Mouse (Mus musculus) neural tube, embryonic 12.5 days (tissue): ENCODE results near the gene Tmem198. TPM values are rescaled to one million over a fixed set of nuclear protein-coding genes. Genes with fewer than 3 reads are reported as not detected.

ENCODE experiments used
- ATAC-seq: fragments of 200-750 bp; cut with Nextera tagmentation; 2 replicates; pipeline ENCODE4 v1.8.0; 2017; ENCODE audit warnings: low read depth, mild to moderate bottlenecking, moderate TSS enrichment, moderate library complexity; ENCODE audit not compliant: low FRiP score
- H3K27ac ChIP-seq: fragments of 300-500 bp; sonication (generic); 2 replicates; pipeline ENCODE4 v1.5.1; 2016
- H3K27me3 ChIP-seq: fragments of 300-500 bp; sonication (generic); replicated peaks from 2 replicates; pipeline ENCODE4 v1.6.1; 2016; ENCODE audit warnings: mild to moderate bottlenecking
- H3K36me3 ChIP-seq: fragments of 300-500 bp; sonication (generic); 2 replicates; pipeline ENCODE4 v1.6.1; 2016; ENCODE audit warnings: mild to moderate bottlenecking
- H3K4me1 ChIP-seq: fragments of 300-500 bp; sonication (generic); 2 replicates; pipeline ENCODE4 v1.6.1; 2016
- H3K4me2 ChIP-seq: fragments of 300-500 bp; sonication (generic); replicated peaks from 2 replicates; pipeline ENCODE4 v1.6.1; 2016; ENCODE audit warnings: mild to moderate bottlenecking
- H3K4me3 ChIP-seq: fragments of 300-500 bp; sonication (generic); 2 replicates; pipeline ENCODE4 v1.5.1; 2016
- H3K9ac ChIP-seq: fragments of 300-500 bp; sonication (generic); 2 replicates; pipeline ENCODE4 v1.6.1; 2016; ENCODE audit warnings: mild to moderate bottlenecking
- H3K9me3 ChIP-seq: fragments of 300-500 bp; sonication (generic); 2 replicates; pipeline ENCODE4 v1.6.1; 2016; ENCODE audit warnings: mild to moderate bottlenecking
- WGBS: fragments of 180-500 bp; shearing (Covaris S2); methylation state at CpG from one replicate; pipeline ENCODE4 v1.1.7; 2016; 5-methylcytosine and 5-hydroxymethylcytosine counted together
- polyA plus RNA-seq: library from polyadenylated mRNA; unstranded; fragments of >200 nt; fragmentation: Nextera tagmentation; extraction: Ambion mirVana; gene quantifications from 2 replicates; pipeline ENCODE4 v1.2.1, GENCODE M21; 2016

Tmem198 gene
- polyA plus RNA-seq, result 28.9 and 30.4 TPM in 2 replicates

- H3K9me3 ChIP-seq, result no peaks in the 10 kb centered on the region
- H3K4me2 ChIP-seq, result peak within 1 kb of the TSS; percentile 93
- WGBS, result under 1% methylated on average over 71 of the region's 76 CpGs
- H3K27ac ChIP-seq, result peak within 1 kb of the TSS; percentile 69
- ATAC-seq, result peak; percentile 90
- H3K9ac ChIP-seq, result peak within 1 kb of the TSS; percentile 80
- peaks cover 36% of the 10 kb centered on the region for H3K4me1 ChIP-seq
- H3K36me3 ChIP-seq, result peaks cover 34% of the 10 kb centered on the region
- peak within 1 kb of the TSS; percentile 84 for H3K4me3 ChIP-seq
- peaks cover 17% of the 10 kb centered on the region for H3K27me3 ChIP-seq
These were observed at the start of gene Tmem198, which contains the start of gene Chpf for GRCm38 (mm10) chr1:75478916-75479634. Tmem198 (plus strand) TSS chr1:75479532. Chpf (minus strand) TSS chr1:75479307.

- H3K9me3 ChIP-seq, result no peaks in the 10 kb centered on the region
- no peak within 1 kb of the TSS for H3K27ac ChIP-seq
- peaks cover 24% of the 10 kb centered on the region for H3K4me1 ChIP-seq
- H3K36me3 ChIP-seq, result peaks cover 8% of the 10 kb centered on the region
- no peaks in the 10 kb centered on the region for H3K27me3 ChIP-seq
- peak within 1 kb of the TSS; percentile 74 for H3K4me2 ChIP-seq
- peak; percentile 84 for ATAC-seq
- 6% methylated on average over 28 of the region's 28 CpGs for WGBS
- H3K4me3 ChIP-seq, result peak within 1 kb of the TSS; percentile 57
- peak within 1 kb of the TSS; percentile 62 for H3K9ac ChIP-seq
These were observed 43.6 kb upstream of the Tmem198 start, which contains the start of gene Gmppa for GRCm38 (mm10) chr1:75435475-75436328. Gmppa (plus strand) TSS chr1:75435930.

GRCm38 (mm10) chr1:75438782-75439181 is 40.5 kb upstream of the Tmem198 start:
- H3K4me1 ChIP-seq, result peaks cover 42% of the 10 kb centered on the region
- H3K27me3 ChIP-seq, result no peaks in the 10 kb centered on the region
- 81% methylated on average over 8 of the region's 9 CpGs for whole genome bisulfite sequencing
- no peak overlapping the region for H3K9ac ChIP-seq
- no peaks in the 10 kb centered on the region for H3K9me3 ChIP-seq
- H3K27ac ChIP-seq, result no peak overlapping the region
- peaks cover 10% of the 10 kb centered on the region; the same call in 1 of the 2 replicates for H3K36me3 ChIP-seq
- no peak for ATAC-seq
- H3K4me2 ChIP-seq, result no peak overlapping the region
- no peak overlapping the region for H3K4me3 ChIP-seq

- peaks cover 61% of the 10 kb centered on the region for H3K4me1 ChIP-seq
- H3K4me3 ChIP-seq, result no peak overlapping the region
- no peak overlapping the region for H3K9ac ChIP-seq
- no peak for ATAC-seq
- no peak overlapping the region for H3K27ac ChIP-seq
- no peak overlapping the region for H3K4me2 ChIP-seq
- H3K36me3 ChIP-seq, result peaks cover 10% of the 10 kb centered on the region; the same call in 1 of the 2 replicates
- H3K27me3 ChIP-seq, result no peaks in the 10 kb centered on the region
- H3K9me3 ChIP-seq, result no peaks in the 10 kb centered on the region
- 91% methylated on average over 7 of the region's 7 CpGs for WGBS
These were observed 38.7 kb upstream of the Tmem198 start for GRCm38 (mm10) chr1:75440661-75441060.

GRCm38 (mm10) chr1:75441471-75441996 is 37.8 kb upstream of the Tmem198 start:
- Histone ChIP-seq H3K9ac (no peak overlapping the region), H3K4me2 (no peak overlapping the region), H3K9me3 (no peaks in the 10 kb centered on the region), H3K27me3 (no peaks in the 10 kb centered on the region), H3K27ac (no peak overlapping the region), H3K36me3 (peaks cover 10% of the 10 kb centered on the region; the same call in 1 of the 2 replicates), H3K4me3 (no peak overlapping the region), H3K4me1 (peaks cover 64% of the 10 kb centered on the region)
- ATAC-seq, result no peak
- WGBS, result 81% methylated on average over 15 of the region's 15 CpGs

- Histone ChIP-seq H3K4me1 (peaks cover 65% of the 10 kb centered on the region), H3K4me2 (no peak overlapping the region), H3K4me3 (no peak overlapping the region), H3K27me3 (no peaks in the 10 kb centered on the region), H3K36me3 (peaks cover 10% of the 10 kb centered on the region; the same call in 1 of the 2 replicates), H3K9me3 (no peaks in the 10 kb centered on the region), H3K27ac (no peak overlapping the region), H3K9ac (no peak overlapping the region)
- WGBS, result 81% methylated on average over 9 of the region's 9 CpGs
- no peak for ATAC-seq
These were observed 37.2 kb upstream of the Tmem198 start for GRCm38 (mm10) chr1:75442171-75442570.

GRCm38 (mm10) chr1:75442811-75443210 is 36.5 kb upstream of the Tmem198 start:
- Histone ChIP-seq H3K4me2 (peak overlapping the region; percentile 74), H3K27me3 (0 out of 2 replicates have a peak, but pooled peaks cover 3% of the 10 kb centered on the region), H3K27ac (peak overlapping the region; percentile 86; the same call in 1 of the 2 replicates), H3K4me3 (no peak overlapping the region), H3K4me1 (peaks cover 71% of the 10 kb centered on the region), H3K36me3 (peaks cover 10% of the 10 kb centered on the region; the same call in 1 of the 2 replicates), H3K9ac (no peak overlapping the region), H3K9me3 (no peaks in the 10 kb centered on the region)
- no peak for ATAC-seq
- WGBS, result 35% methylated on average over 8 of the region's 8 CpGs

- Histone ChIP-seq H3K4me2 (peak overlapping the region; percentile 74), H3K9ac (peak overlapping the region; percentile 41), H3K36me3 (peaks cover 10% of the 10 kb centered on the region; the same call in 1 of the 2 replicates), H3K4me1 (peaks cover 77% of the 10 kb centered on the region), H3K4me3 (no peak overlapping the region), H3K9me3 (no peaks in the 10 kb centered on the region), H3K27ac (peak overlapping the region; percentile 86), H3K27me3 (0 out of 2 replicates have a peak, but pooled peaks cover 6% of the 10 kb centered on the region)
- WGBS, result 18% methylated on average over 13 of the region's 13 CpGs
- ATAC-seq, result no peak
These were observed 35.9 kb upstream of the Tmem198 start for GRCm38 (mm10) chr1:75443247-75444024.

- Histone ChIP-seq H3K4me3 (no peak overlapping the region), H3K4me1 (peaks cover 78% of the 10 kb centered on the region), H3K9ac (0 out of 2 replicates have a peak overlapping the region, but pooled peaks have one; percentile 41), H3K27ac (peak overlapping the region; percentile 86; the same call in 1 of the 2 replicates), H3K9me3 (no peaks in the 10 kb centered on the region), H3K36me3 (peaks cover 10% of the 10 kb centered on the region; the same call in 1 of the 2 replicates), H3K4me2 (peak overlapping the region; percentile 74), H3K27me3 (peaks cover 12% of the 10 kb centered on the region)
- 19% methylated on average over 3 of the region's 3 CpGs for WGBS
- no peak for ATAC-seq
These were observed 35.1 kb upstream of the Tmem198 start for GRCm38 (mm10) chr1:75444208-75444607.

- H3K27ac ChIP-seq, result peak overlapping the region; percentile 86; the same call in 1 of the 2 replicates
- H3K27me3 ChIP-seq, result peaks cover 22% of the 10 kb centered on the region
- H3K4me3 ChIP-seq, result no peak overlapping the region
- H3K36me3 ChIP-seq, result peaks cover 9% of the 10 kb centered on the region; the same call in 1 of the 2 replicates
- H3K9me3 ChIP-seq, result no peaks in the 10 kb centered on the region
- 10% methylated on average over 9 of the region's 9 CpGs for WGBS
- 0 out of 2 replicates have a peak overlapping the region, but pooled peaks have one; percentile 6 for H3K9ac ChIP-seq
- H3K4me2 ChIP-seq, result peak overlapping the region; percentile 74
- peaks cover 84% of the 10 kb centered on the region for H3K4me1 ChIP-seq
- ATAC-seq, result 0 out of 2 replicates have a peak, but pooled peaks have one; percentile 0
These were observed 34.1 kb upstream of the Tmem198 start for GRCm38 (mm10) chr1:75445141-75445701.
